Mouse (Mus musculus): ENCODE results near the gene Sult2a7.

Gene Sult2a7

GRCm38 (mm10) chr7:14494130-14494529, at the start of gene Sult2a7:
TSS of gene Sult2a7 (minus strand) at chr7:14494230.
- DNase-seq (ENCODE audit: low read depth, low spot score), result no peak

DNA sequence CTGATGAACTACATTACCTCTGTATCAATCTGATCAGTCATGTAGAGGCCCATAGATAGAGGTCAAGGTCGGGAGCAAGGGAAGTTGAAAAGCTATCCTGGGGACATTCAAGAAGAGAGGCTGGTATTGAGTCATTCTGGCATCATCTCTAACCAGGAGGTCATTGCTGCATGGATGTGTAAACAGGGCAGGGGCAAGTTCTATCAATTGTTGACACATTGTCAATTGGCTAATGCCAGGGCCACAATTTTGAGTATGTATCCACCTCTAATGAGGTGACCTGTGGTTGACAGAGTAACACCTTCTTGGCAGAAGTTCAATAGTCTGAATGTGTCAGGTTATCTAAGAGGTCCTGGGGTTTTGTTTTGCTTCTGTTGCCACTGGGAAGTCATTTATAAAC, 31.2 kb upstream of the Sult2a7 start:
- no peak for DNase-seq (ENCODE audit: low read depth, low spot score)

DNA sequence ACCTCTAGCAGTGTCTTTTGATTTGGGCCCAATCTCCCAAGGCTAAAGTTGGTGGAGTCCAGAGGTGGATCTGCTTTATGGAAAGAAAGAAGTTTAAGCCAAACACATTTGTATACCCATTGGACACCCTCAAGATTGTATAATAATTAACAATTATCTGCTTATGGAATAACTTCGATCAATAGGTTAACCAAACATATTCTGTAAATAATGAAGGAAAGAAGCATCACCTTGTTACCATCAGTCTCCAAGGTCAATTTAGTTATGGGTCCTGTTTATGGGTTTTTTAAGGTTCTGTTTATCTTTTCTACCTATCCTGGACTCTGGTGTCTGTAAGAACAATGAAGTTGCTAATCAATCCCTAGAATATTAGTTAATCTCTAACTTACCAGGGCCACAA, 28.6 kb upstream of the Sult2a7 start:
- DNase-seq (ENCODE audit: low read depth, low spot score), result no peak

DNA sequence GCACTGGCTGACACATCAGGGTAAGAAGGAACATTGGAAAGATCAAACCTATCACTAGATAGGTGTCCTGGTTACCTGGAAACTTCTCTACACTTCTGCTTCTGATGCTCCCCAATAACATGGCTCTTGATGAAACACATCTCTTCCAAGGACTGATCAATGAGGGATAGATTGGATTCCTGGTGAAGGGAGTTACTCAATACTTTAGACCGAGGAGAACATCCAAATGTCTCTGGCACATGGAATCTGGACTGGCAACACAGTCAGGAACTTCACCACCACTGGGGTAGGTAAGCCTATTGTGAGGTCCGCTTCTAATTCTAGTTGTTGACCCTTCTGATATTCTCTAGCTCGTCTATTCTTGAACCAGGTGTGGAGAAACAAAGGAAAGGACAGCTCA, 24.3 kb upstream of the Sult2a7 start:
- DNase-seq (ENCODE audit: low read depth, low spot score), result no peak

DNA sequence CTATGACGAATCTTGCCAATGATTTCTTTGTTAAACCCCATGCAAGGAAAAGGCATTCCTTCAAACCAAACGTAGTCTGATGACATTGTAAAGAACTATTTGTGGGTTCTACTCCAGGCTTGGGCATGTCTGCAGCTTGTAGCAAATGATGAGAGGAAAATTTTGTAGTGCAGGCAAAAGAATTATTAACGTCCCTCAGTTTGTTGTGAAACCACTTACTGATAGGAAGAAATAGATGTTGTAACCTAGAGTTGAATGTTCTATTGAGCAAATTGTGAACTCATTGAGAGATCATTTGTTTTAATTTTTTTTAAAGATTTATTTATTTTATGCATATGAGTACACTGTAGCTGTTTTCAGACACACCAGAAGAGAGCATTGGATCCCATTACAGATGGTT, 1.1 kb downstream of the Sult2a7 start:
- no peak for DNase-seq (ENCODE audit: low read depth, low spot score)

DNA sequence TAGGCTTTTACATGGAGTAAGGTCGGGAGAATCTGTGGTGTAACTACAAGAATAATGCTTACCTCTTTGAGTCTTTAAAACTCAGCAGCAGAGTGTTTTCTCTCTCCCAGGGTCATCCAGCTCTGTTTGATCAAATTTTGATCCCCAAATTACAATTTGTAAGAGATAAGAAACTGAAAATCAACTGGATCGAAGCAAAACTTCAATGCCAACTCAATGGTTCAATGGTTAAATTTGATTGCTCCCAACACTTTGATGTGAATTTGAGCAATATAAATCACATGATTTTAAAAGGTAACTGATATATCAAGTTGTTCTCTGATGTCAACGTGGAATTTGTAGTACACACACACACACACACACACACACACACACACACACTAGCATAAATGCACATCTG, 47.5 kb downstream of the Sult2a7 start, which contains the start of gene Sult2a8:
TSS of gene Sult2a8 (minus strand) at position 236 of the 400 bp plus-strand sequence.
- no peak for DNase-seq (ENCODE audit: low read depth, low spot score)

- DNase-seq (ENCODE audit: low read depth, low spot score), result no peak
These were observed 54.4 kb downstream of the Sult2a7 start for GRCm38 (mm10) chr7:14439581-14439980.

DNA sequence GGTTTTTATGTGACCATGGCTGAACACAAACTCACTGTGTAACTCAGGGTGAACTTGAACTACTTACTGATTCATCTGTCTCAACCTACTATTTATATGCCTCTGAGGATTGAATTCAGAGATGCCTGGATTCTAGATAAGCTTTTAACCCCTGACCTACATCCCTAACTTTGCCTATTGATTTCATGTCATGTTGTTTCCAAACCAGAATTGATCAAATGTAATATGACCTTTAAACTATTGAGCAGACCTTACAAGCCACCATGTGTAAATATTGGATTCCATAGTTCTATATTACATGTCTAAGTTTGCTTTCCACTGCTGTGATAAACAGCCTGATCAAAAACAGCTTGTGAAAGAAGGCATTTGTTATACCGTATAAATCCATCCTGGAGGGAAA, 55.5 kb downstream of the Sult2a7 start:
- DNase-seq (ENCODE audit: low read depth, low spot score), result no peak

- DNase-seq (ENCODE audit: low read depth, low spot score), result no peak
These were observed 56.0 kb downstream of the Sult2a7 start for GRCm38 (mm10) chr7:14438029-14438428.
